Mouse (Mus musculus) liver, postnatal 0 days (tissue): Measurements from ENCODE around the gene Ptk7. TPM values are rescaled to one million over a fixed set of nuclear protein-coding genes. Genes with fewer than 3 reads are reported as not detected.

Source experiments
- ATAC-seq: fragments of 200-750 bp; cut with Nextera tagmentation; 2 replicates; pipeline ENCODE4 v1.8.0; 2017; ENCODE audit warnings: mild to moderate bottlenecking, moderate library complexity
- DNase-seq: peaks from one replicate; pipeline ENCODE4 v3.0.0-alpha.2; 2016
- H3K27ac ChIP-seq: fragments of 300-500 bp; sonication (generic); 2 replicates; pipeline ENCODE4 v1.5.1; 2014; ENCODE audit warnings: antibody characterized with exemption, moderate library complexity, mild to moderate bottlenecking, low read depth
- H3K27me3 ChIP-seq: fragments of 300-500 bp; sonication (generic); 2 replicates; pipeline ENCODE4 v1.6.1; 2014; ENCODE audit warnings: low read length, control low read depth, mixed read lengths; ENCODE audit not compliant: insufficient read depth
- H3K36me3 ChIP-seq: fragments of 300-500 bp; sonication (generic); replicated peaks from 2 replicates; pipeline ENCODE4 v1.6.1; 2014; ENCODE audit warnings: mild to moderate bottlenecking, control low read depth, low read length, moderate library complexity, mixed read lengths; ENCODE audit not compliant: insufficient read depth
- H3K4me1 ChIP-seq: fragments of 300-500 bp; sonication (generic); 2 replicates; pipeline ENCODE4 v1.6.1; 2014; ENCODE audit warnings: antibody characterized with exemption, mild to moderate bottlenecking, control low read depth; ENCODE audit not compliant: insufficient read depth
- H3K4me2 ChIP-seq: fragments of 300-500 bp; sonication (generic); 2 replicates; pipeline ENCODE4 v1.6.1; 2014; ENCODE audit warnings: low read depth, mild to moderate bottlenecking, low read length, moderate library complexity, mixed read lengths
- H3K4me3 ChIP-seq: fragments of 300-500 bp; sonication (generic); 2 replicates; pipeline ENCODE4 v1.5.1; 2014; ENCODE audit warnings: low read depth, low read length
- H3K9ac ChIP-seq: fragments of 300-500 bp; sonication (generic); replicated peaks from 2 replicates; pipeline ENCODE4 v1.6.1; 2014; ENCODE audit warnings: mild to moderate bottlenecking, moderate library complexity
- H3K9me3 ChIP-seq: fragments of 300-500 bp; sonication (generic); 2 replicates; pipeline ENCODE4 v1.6.1; 2016; ENCODE audit warnings: mild to moderate bottlenecking, control low read depth, low read length, mixed read lengths
- CTCF ChIP-seq: sonication (generic); IDR thresholded peaks from 2 replicates; pipeline ENCODE4 v1.5.1; 2016; ENCODE audit warnings: antibody characterized with exemption, low read depth
- EP300 ChIP-seq: IDR thresholded peaks from 2 replicates; pipeline ENCODE4 v1.6.1; 2016; ENCODE audit warnings: antibody characterized with exemption, low read depth, mild to moderate bottlenecking
- WGBS: fragments of 180-500 bp; shearing (Covaris S2); extraction: QIAGEN DNeasy Blood & Tissue Kit; methylation state at CpG from one replicate; pipeline ENCODE4 v1.1.7; 2014; ENCODE audit not compliant: insufficient replicate concordance; 5-methylcytosine and 5-hydroxymethylcytosine counted together
- polyA plus RNA-seq: library from polyadenylated mRNA; unstranded; fragments of >200 nt; fragmentation: Nextera tagmentation; extraction: Ambion mirVana; gene quantifications from 2 replicates; pipeline ENCODE4 v1.2.1, GENCODE M21; 2015

Gene Ptk7
- polyA plus RNA-seq, 1 experiment from 2014 or later: 3.5 TPM

DNA sequence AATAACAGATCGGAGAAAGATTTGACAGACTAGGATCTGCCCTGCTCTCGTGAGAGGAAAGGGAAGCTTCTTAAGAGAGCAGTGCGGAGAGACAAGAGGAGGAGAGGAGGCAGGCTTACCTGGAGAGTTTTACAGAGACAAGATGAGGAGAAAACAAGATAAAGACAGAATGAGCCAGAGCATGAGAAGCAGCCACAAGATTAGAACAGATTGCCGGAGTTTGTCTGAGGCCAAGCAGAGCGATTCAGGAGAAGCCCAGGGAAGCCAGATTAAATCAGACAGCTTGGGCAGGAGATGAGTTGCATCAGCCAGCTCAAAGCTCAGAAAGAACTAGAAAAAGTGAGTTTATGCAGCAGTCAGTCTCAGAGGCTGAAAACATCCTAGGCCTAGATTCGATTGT is 40.4 kb downstream of the Ptk7 start:
- Histone ChIP-seq H3K4me3 (no peak overlapping the region), H3K36me3 (0 out of 2 replicates have a peak, but pooled peaks cover 2% of the 10 kb centered on the region), H3K4me1 (peaks cover 8% of the 10 kb centered on the region), H3K27me3 (no peaks in the 10 kb centered on the region), H3K9me3 (no peaks in the 10 kb centered on the region), H3K9ac (no peak overlapping the region), H3K27ac (no peak overlapping the region), H3K4me2 (no peak overlapping the region)
- DNase-seq: no peak
- TF ChIP-seq CTCF (no peak), EP300 (no peak)
- WGBS: 82% methylated on average over 6 of the region's 6 CpGs
- no peak for ATAC-seq

- no peak for ATAC-seq
- 40% methylated on average over 9 of the region's 9 CpGs for WGBS
- no peak for TF ChIP-seq EP300
- Histone ChIP-seq H3K4me1 (peaks cover 8% of the 10 kb centered on the region), H3K36me3 (0 out of 2 replicates have a peak, but pooled peaks cover 2% of the 10 kb centered on the region), H3K4me2 (no peak overlapping the region), H3K9ac (no peak overlapping the region), H3K9me3 (no peaks in the 10 kb centered on the region), H3K27ac (no peak overlapping the region), H3K4me3 (no peak overlapping the region), H3K27me3 (no peaks in the 10 kb centered on the region)
- peak; percentile 42 for DNase-seq
Observed at GRCm38 (mm10) chr17:46588173-46588572, 41.1 kb downstream of the Ptk7 start.

- Histone ChIP-seq H3K27ac (no peak overlapping the region), H3K4me3 (no peak overlapping the region), H3K27me3 (no peaks in the 10 kb centered on the region), H3K4me1 (peaks cover 8% of the 10 kb centered on the region), H3K4me2 (no peak overlapping the region), H3K9me3 (no peaks in the 10 kb centered on the region), H3K9ac (no peak overlapping the region), H3K36me3 (0 out of 2 replicates have a peak, but pooled peaks cover 2% of the 10 kb centered on the region)
- ATAC-seq (no peak), DNase-seq (no peak)
- WGBS: 60% methylated on average over 8 of the region's 8 CpGs
- TF ChIP-seq EP300 (no peak), CTCF (no peak)
Observed at GRCm38 (mm10) chr17:46586327-46586726, 43.0 kb downstream of the Ptk7 start.

GRCm38 (mm10) chr17:46578650-46579049 is 50.7 kb downstream of the Ptk7 start:
- Histone ChIP-seq H3K9me3 (no peaks in the 10 kb centered on the region), H3K27ac (no peak overlapping the region), H3K4me3 (no peak overlapping the region), H3K4me2 (no peak overlapping the region), H3K4me1 (no peaks in the 10 kb centered on the region), H3K9ac (no peak overlapping the region), H3K27me3 (no peaks in the 10 kb centered on the region), H3K36me3 (peaks cover 17% of the 10 kb centered on the region; the same call in 1 of the 2 replicates)
- ATAC-seq: no peak
- no peak for DNase-seq
- TF ChIP-seq EP300 (no peak), CTCF (peak; percentile 22; the same call in 1 of the 2 replicates)
- 72% methylated on average over 5 of the region's 5 CpGs for WGBS

GRCm38 (mm10) chr17:46576070-46576469 is 53.2 kb downstream of the Ptk7 start:
- ATAC-seq: no peak
- 76% methylated on average over 13 of the region's 13 CpGs for WGBS
- Histone ChIP-seq H3K4me3 (no peak overlapping the region), H3K27me3 (no peaks in the 10 kb centered on the region), H3K9me3 (no peaks in the 10 kb centered on the region), H3K9ac (no peak overlapping the region), H3K4me2 (no peak overlapping the region), H3K36me3 (peaks cover 23% of the 10 kb centered on the region; the same call in 1 of the 2 replicates), H3K27ac (no peak overlapping the region), H3K4me1 (no peaks in the 10 kb centered on the region)
- no peak for TF ChIP-seq EP300
- peak; percentile 68 for TF ChIP-seq CTCF
- DNase-seq: peak; percentile 49

DNA sequence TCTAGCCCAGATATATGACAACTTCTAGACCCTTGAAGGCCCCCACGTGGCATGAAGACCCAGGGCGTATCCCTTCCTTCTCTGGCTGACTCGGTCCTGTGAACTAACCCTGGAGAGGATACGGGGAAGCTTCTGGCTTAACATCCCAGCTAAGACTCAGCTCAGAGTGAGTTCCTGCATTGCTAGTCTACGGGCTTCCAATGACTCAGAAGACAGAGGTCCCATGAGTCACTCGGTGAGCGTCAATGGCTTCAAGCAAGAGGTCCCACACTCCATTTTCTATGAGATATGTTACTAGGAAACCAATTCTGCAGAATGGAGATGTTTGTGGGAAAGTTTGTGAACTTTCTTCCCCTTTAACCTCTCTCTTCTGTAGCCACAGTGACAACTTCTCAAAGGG is 54.8 kb downstream of the Ptk7 start:
- Histone ChIP-seq H3K27ac (no peak overlapping the region), H3K9me3 (no peaks in the 10 kb centered on the region), H3K27me3 (no peaks in the 10 kb centered on the region), H3K4me3 (no peak overlapping the region), H3K4me1 (no peaks in the 10 kb centered on the region), H3K9ac (no peak overlapping the region), H3K36me3 (peaks cover 17% of the 10 kb centered on the region; the same call in 1 of the 2 replicates), H3K4me2 (no peak overlapping the region)
- DNase-seq: no peak
- ATAC-seq: no peak
- WGBS: 81% methylated on average over 7 of the region's 7 CpGs
- TF ChIP-seq EP300: no peak
- no peak for TF ChIP-seq CTCF

- DNase-seq: no peak
- TF ChIP-seq EP300 (no peak), CTCF (no peak)
- Histone ChIP-seq H3K4me2 (no peak overlapping the region), H3K9me3 (no peaks in the 10 kb centered on the region), H3K4me3 (no peak overlapping the region), H3K4me1 (no peaks in the 10 kb centered on the region), H3K27ac (no peak overlapping the region), H3K27me3 (no peaks in the 10 kb centered on the region), H3K36me3 (0 out of 2 replicates have a peak, but pooled peaks cover 10% of the 10 kb centered on the region), H3K9ac (no peak overlapping the region)
- 71% methylated on average over 11 of the region's 11 CpGs for whole genome bisulfite sequencing
- no peak for ATAC-seq
Observed at GRCm38 (mm10) chr17:46571005-46571404, 58.3 kb downstream of the Ptk7 start.
